Mouse (Mus musculus): ENCODE results near the gene Anapc10. TPM values are rescaled to one million over a fixed set of nuclear protein-coding genes. Genes with fewer than 3 reads are reported as not detected.

Anapc10 gene
- total RNA-seq, 2 experiments from 2014 or later, result 8.3 to 10.6 TPM

DNA sequence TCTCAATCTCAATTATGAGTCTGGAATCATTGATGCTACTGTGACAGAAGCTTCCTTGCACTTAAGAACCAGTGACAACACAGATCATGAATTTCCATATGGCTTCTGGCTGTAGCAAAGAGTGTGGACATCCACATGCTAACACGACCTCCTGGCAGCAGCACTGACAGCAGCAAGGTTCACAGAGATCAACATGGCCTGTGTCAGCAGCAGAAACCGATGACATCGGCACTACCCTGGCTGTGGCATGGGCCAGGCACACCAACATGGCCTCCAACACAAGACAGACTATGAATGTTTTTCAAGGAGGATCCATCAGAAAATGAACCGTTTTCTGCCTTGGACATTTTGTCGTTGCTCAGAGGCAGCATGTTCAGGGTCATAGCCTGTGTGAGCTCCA lies 114.9 kb downstream of the Anapc10 start:
- DNase-seq (ENCODE audit: low spot score in 2 of 2), result no peak

Other genes with a start within 250 kb of the Anapc10 start
- gene Otud4, start 72.2 kb upstream of the Anapc10 start, total RNA-seq (2021), result 10 to 100 TPM; 37.6 to 46.8 TPM
- gene Abce1, start 80 bp upstream of the Anapc10 start, total RNA-seq (2021), result 10 to 100 TPM; 68.9 to 84.2 TPM